Mouse (Mus musculus): ENCODE results near the gene Acot5.

DNA sequence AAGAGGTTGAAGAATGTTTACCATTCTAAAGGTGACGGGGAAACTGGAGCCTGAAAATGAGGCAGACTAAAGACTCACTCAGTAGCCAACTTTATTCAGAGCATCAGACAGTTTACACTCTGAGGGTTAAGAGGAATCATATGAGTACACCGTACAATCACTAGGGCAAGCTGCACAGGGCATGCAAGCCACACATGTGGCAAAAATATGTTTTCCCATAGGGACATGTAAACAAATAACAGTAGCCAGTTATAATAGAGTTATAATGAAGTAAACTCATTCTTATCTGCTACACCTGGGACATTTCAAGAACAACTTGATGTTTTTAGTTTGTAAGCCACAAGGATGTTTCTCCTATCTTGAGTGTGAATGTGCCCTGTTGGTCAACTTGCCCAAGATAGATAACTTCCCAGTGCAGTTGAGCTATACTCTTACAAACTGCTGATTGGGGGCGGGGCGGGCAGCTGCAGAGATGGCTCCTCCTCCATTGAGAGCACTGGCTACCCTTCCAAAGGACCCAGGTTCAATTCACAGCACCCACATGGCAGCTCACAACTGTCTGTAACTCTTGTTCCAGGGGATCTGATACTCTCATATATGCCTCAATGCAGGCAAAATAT lies 8.4 kb downstream of the Acot5 start:
- TF ChIP-seq POLR2A (IDR thresholded peaks at IDR 0.05; ENCODE audit: low read depth, low read length) (no peak), CTCF (IDR thresholded peaks at IDR 0.05; ENCODE audit: extremely low read depth, insufficient read length, insufficient replicate concordance, low read depth, low read length) (no peak)
